Mouse (Mus musculus) liver, embryonic 13.5 days (tissue): ENCODE measurements around the gene Vps8. TPM values are rescaled to one million over a fixed set of nuclear protein-coding genes. Genes with fewer than 3 reads are reported as not detected.

Experiments
- ATAC-seq: fragments of 200-750 bp; cut with Nextera tagmentation; 2 replicates; pipeline ENCODE4 v1.8.0; 2017; ENCODE audit warnings: low read depth, mild to moderate bottlenecking, moderate number of reproducible peaks, moderate library complexity
- DNase-seq: peaks from one replicate; pipeline ENCODE4 v3.0.0; 2022
- H3K27ac ChIP-seq: fragments of 300-500 bp; sonication (generic); 2 replicates; pipeline ENCODE4 v1.5.1; 2015; ENCODE audit warnings: moderate library complexity, mild to moderate bottlenecking, inconsistent platforms
- H3K27me3 ChIP-seq: fragments of 300-500 bp; sonication (generic); 2 replicates; pipeline ENCODE4 v1.6.1; 2015; ENCODE audit warnings: mild to moderate bottlenecking, inconsistent platforms
- H3K36me3 ChIP-seq: fragments of 300-500 bp; sonication (generic); 2 replicates; pipeline ENCODE4 v1.6.1; 2015; ENCODE audit warnings: mild to moderate bottlenecking, inconsistent platforms
- H3K4me1 ChIP-seq: fragments of 300-500 bp; sonication (generic); replicated peaks from 2 replicates; pipeline ENCODE4 v1.6.1; 2015; ENCODE audit warnings: inconsistent platforms
- H3K4me2 ChIP-seq: fragments of 300-500 bp; sonication (generic); 2 replicates; pipeline ENCODE4 v1.6.1; 2015; ENCODE audit warnings: inconsistent platforms, mild to moderate bottlenecking, moderate library complexity
- H3K4me3 ChIP-seq: fragments of 300-500 bp; sonication (generic); replicated peaks from 2 replicates; pipeline ENCODE4 v1.5.1; 2015; ENCODE audit warnings: mild to moderate bottlenecking, inconsistent platforms
- H3K9ac ChIP-seq: fragments of 300-500 bp; sonication (generic); 2 replicates; pipeline ENCODE4 v1.6.1; 2015; ENCODE audit warnings: mild to moderate bottlenecking, inconsistent platforms
- H3K9me3 ChIP-seq: fragments of 300-500 bp; sonication (generic); replicated peaks from 2 replicates; pipeline ENCODE4 v1.6.1; 2016; ENCODE audit warnings: inconsistent platforms
- WGBS: fragments of 180-500 bp; shearing (Covaris S2); methylation state at CpG from one replicate; pipeline ENCODE4 v1.1.7; 2015; ENCODE audit not compliant: insufficient replicate concordance; 5-methylcytosine and 5-hydroxymethylcytosine counted together
- polyA plus RNA-seq: library from polyadenylated mRNA; unstranded; fragments of >200 nt; fragmentation: Nextera tagmentation; extraction: Ambion mirVana; gene quantifications from 2 replicates; pipeline ENCODE4 v1.2.1, GENCODE M21; 2015

Gene Vps8
- polyA plus RNA-seq, 1 experiment from 2014 or later: 5.3 TPM

- Histone ChIP-seq H3K4me3 (no peak overlapping the region), H3K4me2 (no peak overlapping the region), H3K4me1 (peaks cover 16% of the 10 kb centered on the region), H3K36me3 (0 out of 2 replicates have a peak, but pooled peaks cover 3% of the 10 kb centered on the region), H3K9me3 (no peaks in the 10 kb centered on the region), H3K9ac (no peak overlapping the region), H3K27ac (no peak overlapping the region), H3K27me3 (no peaks in the 10 kb centered on the region)
- ATAC-seq: no peak
- WGBS: 74% methylated on average over 4 of the region's 4 CpGs
- DNase-seq: no peak
Measured at GRCm38 (mm10) chr16:21523738-21524137, 100.8 kb downstream of the Vps8 start.

GRCm38 (mm10) chr16:21525376-21525775, 102.5 kb downstream of the Vps8 start:
- WGBS: 77% methylated on average over 1 of the region's 1 CpGs
- no peak for ATAC-seq
- no peak overlapping the region for H3K4me3 ChIP-seq

GRCm38 (mm10) chr16:21527271-21528007, 104.5 kb downstream of the Vps8 start:
- H3K9me3 ChIP-seq: no peaks in the 10 kb centered on the region
- DNase-seq (no peak), ATAC-seq (no peak)
- 0 out of 2 replicates have a peak, but pooled peaks cover 2% of the 10 kb centered on the region for H3K4me1 ChIP-seq
- H3K4me2 ChIP-seq: no peak overlapping the region
- H3K27ac ChIP-seq: no peak overlapping the region
- no peaks in the 10 kb centered on the region for H3K27me3 ChIP-seq
- H3K4me3 ChIP-seq: no peak overlapping the region
- H3K36me3 ChIP-seq: 0 out of 2 replicates have a peak, but pooled peaks cover 3% of the 10 kb centered on the region
- WGBS: 76% methylated on average over 10 of the region's 10 CpGs
- H3K9ac ChIP-seq: no peak overlapping the region

More at GRCm38 (mm10) chr16:21525376-21525775, 102.5 kb downstream of the Vps8 start:
- Histone ChIP-seq H3K27ac (no peak overlapping the region), H3K9ac (no peak overlapping the region), H3K27me3 (no peaks in the 10 kb centered on the region), H3K4me2 (no peak overlapping the region), H3K4me1 (no peaks in the 10 kb centered on the region), H3K9me3 (no peaks in the 10 kb centered on the region), H3K36me3 (0 out of 2 replicates have a peak, but pooled peaks cover 3% of the 10 kb centered on the region)
- no peak for DNase-seq

GRCm38 (mm10) chr16:21533503-21533902, 110.6 kb downstream of the Vps8 start:
- H3K9ac ChIP-seq: no peak overlapping the region
- no peak overlapping the region for H3K4me3 ChIP-seq
- ATAC-seq (peak; percentile 84), DNase-seq (peak; percentile 18)
- H3K4me2 ChIP-seq: no peak overlapping the region
- no peaks in the 10 kb centered on the region for H3K36me3 ChIP-seq
- no peak overlapping the region for H3K27ac ChIP-seq
- H3K9me3 ChIP-seq: no peaks in the 10 kb centered on the region
- 55% methylated on average over 4 of the region's 4 CpGs for WGBS
- H3K4me1 ChIP-seq: peaks cover 14% of the 10 kb centered on the region
- no peaks in the 10 kb centered on the region for H3K27me3 ChIP-seq

- no peaks in the 10 kb centered on the region for H3K27me3 ChIP-seq
- no peak overlapping the region for H3K27ac ChIP-seq
- no peak overlapping the region for H3K4me3 ChIP-seq
- DNase-seq (no peak), ATAC-seq (no peak)
- no peak overlapping the region for H3K4me2 ChIP-seq
- no peak overlapping the region for H3K9ac ChIP-seq
- peaks cover 14% of the 10 kb centered on the region for H3K4me1 ChIP-seq
- H3K9me3 ChIP-seq: no peaks in the 10 kb centered on the region
- no peaks in the 10 kb centered on the region for H3K36me3 ChIP-seq
- 78% methylated on average over 7 of the region's 7 CpGs for WGBS
Measured at GRCm38 (mm10) chr16:21536240-21537005, 113.5 kb downstream of the Vps8 start.

- H3K4me2 ChIP-seq: no peak overlapping the region
- no peak overlapping the region for H3K27ac ChIP-seq
- no peak overlapping the region for H3K4me3 ChIP-seq
- no peaks in the 10 kb centered on the region for H3K27me3 ChIP-seq
- no peaks in the 10 kb centered on the region for H3K36me3 ChIP-seq
- no peak for DNase-seq
- H3K9ac ChIP-seq: no peak overlapping the region
- H3K4me1 ChIP-seq: peaks cover 13% of the 10 kb centered on the region
- 50% methylated on average over 3 of the region's 3 CpGs for whole genome bisulfite sequencing
- H3K9me3 ChIP-seq: no peaks in the 10 kb centered on the region
- ATAC-seq: no peak
Measured at GRCm38 (mm10) chr16:21537312-21537711, 114.4 kb downstream of the Vps8 start.

GRCm38 (mm10) chr16:21538889-21539288, 116.0 kb downstream of the Vps8 start:
- ATAC-seq (no peak), DNase-seq (no peak)
- H3K4me1 ChIP-seq: no peaks in the 10 kb centered on the region
- H3K4me3 ChIP-seq: no peak overlapping the region
- no peak overlapping the region for H3K4me2 ChIP-seq
- 56% methylated on average over 2 of the region's 2 CpGs for WGBS
- no peak overlapping the region for H3K27ac ChIP-seq
- H3K9ac ChIP-seq: no peak overlapping the region
- H3K27me3 ChIP-seq: no peaks in the 10 kb centered on the region
- H3K9me3 ChIP-seq: no peaks in the 10 kb centered on the region
- no peaks in the 10 kb centered on the region for H3K36me3 ChIP-seq

- DNase-seq: no peak
- no peak overlapping the region for H3K27ac ChIP-seq
- 17% methylated on average over 1 of the region's 1 CpGs for WGBS
Measured at GRCm38 (mm10) chr16:21542559-21542958, 119.6 kb downstream of the Vps8 start.

GRCm38 (mm10) chr16:21547446-21547845, 124.5 kb downstream of the Vps8 start:
- no peak overlapping the region for H3K4me3 ChIP-seq
- ATAC-seq (no peak), DNase-seq (no peak)
- no peaks in the 10 kb centered on the region for H3K4me1 ChIP-seq
- no peak overlapping the region for H3K9ac ChIP-seq
- no peak overlapping the region for H3K27ac ChIP-seq
- no peaks in the 10 kb centered on the region for H3K9me3 ChIP-seq
- H3K4me2 ChIP-seq: no peak overlapping the region
- H3K36me3 ChIP-seq: no peaks in the 10 kb centered on the region
- WGBS: 81% methylated on average over 5 of the region's 5 CpGs
- no peaks in the 10 kb centered on the region for H3K27me3 ChIP-seq

More at GRCm38 (mm10) chr16:21542559-21542958, 119.6 kb downstream of the Vps8 start:
- no peak overlapping the region for H3K4me2 ChIP-seq
- no peak for ATAC-seq
- no peaks in the 10 kb centered on the region for H3K36me3 ChIP-seq
- H3K4me1 ChIP-seq: no peaks in the 10 kb centered on the region
- no peak overlapping the region for H3K9ac ChIP-seq
- H3K27me3 ChIP-seq: no peaks in the 10 kb centered on the region
- H3K4me3 ChIP-seq: no peak overlapping the region
- H3K9me3 ChIP-seq: no peaks in the 10 kb centered on the region

GRCm38 (mm10) chr16:21549751-21550150, 126.8 kb downstream of the Vps8 start:
- H3K4me3 ChIP-seq: no peak overlapping the region
- H3K9ac ChIP-seq: no peak overlapping the region
- H3K4me1 ChIP-seq: no peaks in the 10 kb centered on the region
- ATAC-seq (no peak), DNase-seq (no peak)
- H3K27ac ChIP-seq: no peak overlapping the region
- H3K4me2 ChIP-seq: no peak overlapping the region
- 65% methylated on average over 4 of the region's 4 CpGs for WGBS
- no peaks in the 10 kb centered on the region for H3K9me3 ChIP-seq
- no peaks in the 10 kb centered on the region for H3K27me3 ChIP-seq
- H3K36me3 ChIP-seq: no peaks in the 10 kb centered on the region

GRCm38 (mm10) chr16:21550453-21550852, 127.5 kb downstream of the Vps8 start:
- no peak overlapping the region for H3K9ac ChIP-seq
- H3K4me2 ChIP-seq: no peak overlapping the region
- DNase-seq (no peak), ATAC-seq (no peak)
- no peaks in the 10 kb centered on the region for H3K9me3 ChIP-seq
- no peak overlapping the region for H3K4me3 ChIP-seq
- 74% methylated on average over 7 of the region's 7 CpGs for WGBS
- H3K27me3 ChIP-seq: no peaks in the 10 kb centered on the region
- no peaks in the 10 kb centered on the region for H3K36me3 ChIP-seq
- no peak overlapping the region for H3K27ac ChIP-seq
- no peaks in the 10 kb centered on the region for H3K4me1 ChIP-seq
